Mouse (Mus musculus) CD4-positive, CD25-positive, alpha-beta regulatory T cell, adult 4 months (primary cell): ENCODE data around the gene Nt5c2. TPM values are rescaled to one million over a fixed set of nuclear protein-coding genes. Genes with fewer than 3 reads are reported as not detected.
A peak's percentile ranks its signal among the peaks of the same experiment; 100 is the strongest.
"Not testable (repeated sequence)": the region's sequence is repeated elsewhere in the genome, so short reads cannot be mapped to it uniquely, and the experiment has no call there.

Experiments used
- ATAC-seq: one replicate; pipeline ENCODE4 v1.8.0; 2017
- polyA plus RNA-seq, 2 experiments: library from polyadenylated mRNA; unstranded; fragments of 100-300 nt; shearing (Covaris generic); gene quantifications; one replicate each; pipeline ENCODE4 v1.2.1; 2017

Gene Nt5c2
- polyA plus RNA-seq, 2 experiments from 2014 or later: 38.0 to 42.2 TPM

- ATAC-seq: no peak
Measured at GRCm38 (mm10) chr19:46987646-46988045, 27.3 kb downstream of the Nt5c2 start.

- no peak for ATAC-seq
Measured at GRCm38 (mm10) chr19:46984726-46985622, 30.0 kb downstream of the Nt5c2 start.

GRCm38 (mm10) chr19:46983966-46984380 is 31.0 kb downstream of the Nt5c2 start:
- no peak for ATAC-seq

GRCm38 (mm10) chr19:46983352-46983965 is 31.5 kb downstream of the Nt5c2 start:
- no peak for ATAC-seq

- no peak for ATAC-seq
Measured at GRCm38 (mm10) chr19:46981462-46981861, 33.5 kb downstream of the Nt5c2 start.

- no peak for ATAC-seq
Measured at GRCm38 (mm10) chr19:46979781-46980105, 35.2 kb downstream of the Nt5c2 start.

- no peak for ATAC-seq
Measured at GRCm38 (mm10) chr19:46978920-46979780, 35.8 kb downstream of the Nt5c2 start.

GRCm38 (mm10) chr19:46978069-46978468 is 36.9 kb downstream of the Nt5c2 start:
- ATAC-seq: not testable (repeated sequence)

- ATAC-seq: no peak
Measured at GRCm38 (mm10) chr19:46977460-46977859, 37.5 kb downstream of the Nt5c2 start.

- ATAC-seq: no peak
Measured at GRCm38 (mm10) chr19:46976743-46977142, 38.2 kb downstream of the Nt5c2 start.

GRCm38 (mm10) chr19:46975997-46976396 is 39.0 kb downstream of the Nt5c2 start:
- no peak for ATAC-seq

GRCm38 (mm10) chr19:46975565-46975964 is 39.4 kb downstream of the Nt5c2 start:
- ATAC-seq: no peak

- no peak for ATAC-seq
Measured at GRCm38 (mm10) chr19:46972159-46972558, 42.8 kb downstream of the Nt5c2 start.

GRCm38 (mm10) chr19:46971712-46972111 is 43.2 kb downstream of the Nt5c2 start:
- no peak for ATAC-seq

GRCm38 (mm10) chr19:46971051-46971689 is 43.8 kb downstream of the Nt5c2 start:
- ATAC-seq: no peak

- ATAC-seq: peak; percentile 63
Measured at GRCm38 (mm10) chr19:46970121-46970729, 44.7 kb downstream of the Nt5c2 start.

- ATAC-seq: no peak
Measured at GRCm38 (mm10) chr19:46969286-46969985, 45.5 kb downstream of the Nt5c2 start.

- ATAC-seq: no peak
Measured at GRCm38 (mm10) chr19:46968833-46969232, 46.1 kb downstream of the Nt5c2 start.

- no peak for ATAC-seq
Measured at GRCm38 (mm10) chr19:46967861-46968260, 47.1 kb downstream of the Nt5c2 start.

- ATAC-seq: no peak
Measured at GRCm38 (mm10) chr19:46966330-46966729, 48.6 kb downstream of the Nt5c2 start.

GRCm38 (mm10) chr19:46965496-46965895 is 49.5 kb downstream of the Nt5c2 start:
- no peak for ATAC-seq
